Mouse (Mus musculus) heart, postnatal 36 days (tissue): ENCODE data around the gene Tmprss2. TPM values are rescaled to one million over a fixed set of nuclear protein-coding genes. Genes with fewer than 3 reads are reported as not detected.
"Not testable (repeated sequence)": the region's sequence is repeated elsewhere in the genome, so short reads cannot be mapped to it uniquely, and the experiment has no call there.

Source experiments
- DNase-seq, 2 experiments: peaks; one replicate each; pipeline ENCODE4 v3.0.0; 2021 to 2022
- intact Hi-C: fragments of 180-260 bp; cut with DNase I; formaldehyde crosslinking; loops from one replicate; pipeline ENCODE4 v1.15.1; 2025
- total RNA-seq, 2 experiments: library from RNA; stranded (reverse); gene quantifications; 2 replicates each; pipeline ENCODE4 v1.2.3; 2021

Tmprss2 gene
- total RNA-seq, 2 experiments from 2014 or later: not detected

DNA sequence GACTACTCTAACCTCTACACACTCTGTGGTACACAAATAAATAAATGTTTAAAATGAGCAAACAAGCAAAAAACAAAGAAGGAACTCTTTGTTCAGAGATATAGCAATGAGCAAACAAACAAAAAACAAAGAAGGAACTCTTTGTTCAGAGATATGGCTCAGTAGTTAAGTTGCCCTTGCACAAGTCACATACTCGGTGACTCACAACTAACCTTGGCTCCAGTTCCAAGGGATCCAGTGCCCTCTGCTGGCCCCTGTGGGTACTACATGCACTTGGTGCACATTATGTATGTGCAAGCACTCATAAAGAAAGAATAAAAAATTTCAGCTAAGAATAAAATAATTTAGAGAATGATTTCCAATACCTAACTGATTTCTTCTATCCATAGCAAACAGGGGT, 17.9 kb downstream of the Tmprss2 start:
- intact Hi-C loops: loop anchor here (1.0 to 5.0 kb wide), 3 partner anchors 70 to 281 kb away; no protein-coding TSS in a partner anchor
- DNase-seq: peak; percentile 62 to 85

- intact Hi-C loops: loop anchor here (5.0 kb wide), 1 partner anchor 279 kb away; no protein-coding TSS in a partner anchor
Observed at GRCm38 (mm10) chr16:97591512-97591911, 19.5 kb downstream of the Tmprss2 start.

GRCm38 (mm10) chr16:97582876-97583275, 28.1 kb downstream of the Tmprss2 start:
- not testable (repeated sequence) for DNase-seq

More at GRCm38 (mm10) chr16:97591512-97591911, 19.5 kb downstream of the Tmprss2 start:
- DNase-seq: no peak

DNA sequence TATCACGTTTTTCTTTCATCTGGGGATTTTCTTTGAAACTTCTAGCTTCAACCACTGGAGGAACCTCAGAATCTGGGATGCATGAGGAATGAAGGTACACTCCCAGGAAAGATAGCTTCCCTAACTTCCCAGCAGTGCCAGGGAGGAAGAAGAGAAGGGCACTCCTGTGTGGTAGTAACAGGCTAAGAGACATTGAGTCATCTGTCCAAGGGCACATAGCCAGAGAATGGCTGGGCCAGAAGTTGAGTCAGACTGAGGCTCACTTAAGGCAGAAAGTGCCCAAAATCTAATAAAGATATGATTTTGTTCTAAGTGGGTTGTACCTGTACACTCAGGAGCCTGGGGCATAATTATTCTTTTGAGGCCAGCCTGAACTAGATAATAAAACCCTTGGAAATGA, 41.6 kb downstream of the Tmprss2 start:
- no peak for DNase-seq
- intact Hi-C loops: loop anchor here (2.0 to 5.0 kb wide), 2 partner anchors 125 to 257 kb away; no protein-coding TSS in a partner anchor

More at GRCm38 (mm10) chr16:97582876-97583275, 28.1 kb downstream of the Tmprss2 start:
- intact Hi-C loops: not testable (repeated sequence)

DNA sequence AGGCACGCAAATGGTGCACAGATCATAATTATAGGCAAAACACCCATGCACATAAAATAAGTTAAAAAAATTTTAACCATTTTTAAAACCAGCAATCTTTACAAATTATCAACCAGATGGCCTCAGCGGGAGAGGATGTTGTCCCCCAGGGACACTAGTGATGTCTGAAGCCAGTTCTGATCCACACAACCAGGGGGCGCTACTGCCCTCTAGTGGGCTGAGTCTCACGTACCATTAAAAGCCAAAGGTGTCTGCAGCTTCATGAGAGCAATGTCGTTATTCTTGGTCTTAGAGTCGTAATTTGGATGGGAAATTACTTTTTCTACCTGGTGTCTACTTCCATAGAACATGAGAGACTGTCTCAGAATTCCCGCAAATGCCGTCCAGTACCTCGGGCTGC, 42.3 kb downstream of the Tmprss2 start:
- peak; percentile 18 to 56 for DNase-seq

GRCm38 (mm10) chr16:97544340-97544739, 66.7 kb downstream of the Tmprss2 start:
- DNase-seq: no peak
- intact Hi-C loops: no loop called here

More for the DNA sequence above, 42.3 kb downstream of the Tmprss2 start:
- intact Hi-C loops: loop anchor here (2.0 to 5.0 kb wide), 2 partner anchors 124 to 256 kb away; no protein-coding TSS in a partner anchor

GRCm38 (mm10) chr16:97536859-97537258, 74.1 kb downstream of the Tmprss2 start:
- intact Hi-C loops: loop anchor here (5.0 kb wide), 1 partner anchor 75 kb away; the partner anchor contains the start of gene Mx1
- DNase-seq: no peak

DNA sequence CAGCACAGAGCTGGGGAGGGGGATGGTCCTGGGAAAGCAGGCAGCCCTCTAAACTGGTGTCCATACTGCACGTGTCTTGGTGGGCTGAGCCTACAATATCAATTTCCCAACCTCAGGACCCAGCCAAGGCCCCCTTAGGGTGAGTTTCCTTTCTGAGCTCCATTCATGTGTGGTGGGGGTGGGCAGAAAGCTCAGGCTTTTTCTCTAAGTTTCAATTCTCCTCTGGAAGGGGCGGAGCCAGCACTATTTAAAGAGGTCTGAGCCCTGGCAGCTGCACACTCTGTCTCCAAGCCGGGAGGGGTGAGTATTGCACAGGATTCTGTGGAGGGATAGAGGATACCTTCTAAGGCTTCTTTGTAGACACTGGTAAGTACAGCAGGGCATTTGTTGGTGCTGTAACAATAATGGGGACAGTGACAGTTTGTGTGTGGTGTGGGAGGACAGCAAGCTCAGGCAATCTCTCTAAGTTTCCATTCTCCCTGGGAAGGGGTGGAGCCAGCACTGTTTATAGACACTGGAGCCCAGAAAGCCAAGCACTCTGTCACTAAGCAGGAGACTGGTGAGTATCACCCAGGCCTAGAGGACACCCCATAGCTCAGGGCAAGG, 75.1 kb downstream of the Tmprss2 start:
- DNase-seq: peak; percentile 73
- intact Hi-C loops: loop anchor here (5.0 kb wide), 1 partner anchor 74 kb away; the partner anchor contains the start of gene Mx1

DNA sequence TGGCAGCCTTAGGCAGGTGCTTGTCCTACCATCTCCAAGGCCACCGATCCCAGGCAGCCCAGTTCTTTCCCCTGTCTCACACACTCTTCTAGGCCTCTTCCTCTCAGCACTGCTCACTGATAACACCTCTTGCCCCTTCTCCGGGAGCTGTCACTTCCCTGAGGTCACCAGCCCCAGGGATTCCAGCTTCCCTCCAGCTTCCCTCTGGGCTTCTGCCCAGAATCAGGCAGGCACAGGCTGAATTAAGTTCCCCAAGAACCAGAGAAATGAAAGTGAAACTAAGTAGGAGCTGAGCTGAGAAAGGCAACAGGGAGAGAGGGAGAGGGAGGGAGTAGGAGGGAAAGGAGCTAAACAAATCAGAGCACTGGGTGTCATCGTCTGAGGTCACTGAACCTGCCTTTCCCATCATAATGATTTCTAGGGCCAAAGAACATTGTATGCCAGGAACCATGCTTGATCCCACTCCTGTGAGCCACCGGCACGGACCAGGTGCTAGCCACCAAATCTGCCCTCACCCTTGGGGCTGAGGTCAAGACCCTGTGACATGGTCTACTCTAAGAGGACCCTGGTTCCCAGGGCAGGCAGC, 76.0 kb downstream of the Tmprss2 start:
- DNase-seq: peak; percentile 67 to 69
- intact Hi-C loops: loop anchor here (5.0 kb wide), 1 partner anchor 73 kb away; the partner anchor contains the start of gene Mx1

DNA sequence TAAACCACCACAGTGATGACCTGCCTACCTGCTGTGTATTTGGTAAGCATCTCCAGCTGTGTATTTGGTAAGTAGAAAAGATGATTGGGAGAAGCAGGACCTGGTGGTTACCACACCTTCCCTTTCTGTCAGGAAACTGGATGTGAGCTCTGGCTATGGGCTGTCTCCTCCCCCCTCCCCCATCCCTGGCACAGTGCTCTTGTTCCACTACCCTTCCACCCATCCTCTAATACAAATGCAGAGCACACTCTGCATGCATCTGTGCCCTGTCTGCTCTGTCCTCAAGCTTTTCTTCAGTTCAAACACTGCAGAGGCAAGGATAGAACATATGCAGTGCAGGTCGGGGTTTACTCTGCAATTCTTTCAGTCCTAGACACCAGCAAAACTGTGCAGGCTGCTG, 76.5 kb downstream of the Tmprss2 start:
- no peak for DNase-seq
- intact Hi-C loops: no loop called here

GRCm38 (mm10) chr16:97533751-97534150, 77.2 kb downstream of the Tmprss2 start:
- intact Hi-C loops: no loop called here
- DNase-seq: no peak

GRCm38 (mm10) chr16:97533126-97533525, 77.9 kb downstream of the Tmprss2 start:
- intact Hi-C loops: no loop called here
- DNase-seq: no peak

GRCm38 (mm10) chr16:97529241-97529640, 81.8 kb downstream of the Tmprss2 start:
- DNase-seq: no peak
- intact Hi-C loops: no loop called here

GRCm38 (mm10) chr16:97523024-97523423, 88.0 kb downstream of the Tmprss2 start:
- DNase-seq: peak; percentile 43 to 66
- intact Hi-C loops: loop anchor here (1.0 to 5.0 kb wide), 2 partner anchors 70 to 254 kb away; no protein-coding TSS in a partner anchor

DNA sequence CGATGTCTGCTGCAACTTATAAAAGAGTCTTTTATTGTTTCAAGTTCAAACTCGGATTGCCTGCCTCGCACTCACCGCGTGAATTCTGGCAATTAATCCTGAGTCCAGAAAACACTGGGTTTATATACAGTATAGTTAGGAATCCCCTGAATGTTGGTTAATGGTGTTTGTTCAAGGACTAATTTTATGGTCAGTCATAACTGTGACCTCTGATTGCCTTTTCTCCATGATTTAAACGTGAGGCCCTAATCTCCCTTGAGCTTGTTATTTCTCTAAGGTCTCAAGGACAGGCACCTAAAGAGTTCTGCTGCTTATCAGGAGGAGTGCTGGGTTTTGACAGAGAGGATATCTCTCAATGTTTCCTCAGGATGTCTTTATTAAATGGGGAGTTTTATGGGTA, 89.0 kb downstream of the Tmprss2 start:
- intact Hi-C loops: loop anchor here (5.0 kb wide), 1 partner anchor 255 kb away; no protein-coding TSS in a partner anchor
- no peak for DNase-seq

- DNase-seq: no peak
- intact Hi-C loops: no loop called here
Observed at GRCm38 (mm10) chr16:97516341-97516740, 94.7 kb downstream of the Tmprss2 start.

Other genes with a start within 250 kb of the Tmprss2 start
- gene Mx1, start 148.3 kb downstream of the Tmprss2 start, total RNA-seq: 1 to 10 TPM; 2.0 to 4.0 TPM
- not detected for gene Fam3b, start 96.4 kb downstream of the Tmprss2 start, total RNA-seq
- under 1 TPM in 1 of 2 experiments, not detected in 1; 0.19 TPM for gene Ripk4, start 152.6 kb upstream of the Tmprss2 start, total RNA-seq
- gene Prdm15, start 240.7 kb upstream of the Tmprss2 start, total RNA-seq: 1 to 10 TPM; 4.2 to 7.7 TPM